Mouse (Mus musculus): Measurements from ENCODE around the gene Ncoa3.

Gene Ncoa3

GRCm38 (mm10) chr2:166007046-166007445 is 14.6 kb downstream of the Ncoa3 start:
- DNase-seq: no peak

- DNase-seq: no peak
Measured at GRCm38 (mm10) chr2:166008558-166009392, 16.3 kb downstream of the Ncoa3 start.

- DNase-seq: peak; percentile 38
Measured at GRCm38 (mm10) chr2:166009393-166009947, 17.0 kb downstream of the Ncoa3 start.

- no peak for DNase-seq
Measured at GRCm38 (mm10) chr2:166010321-166010720, 17.9 kb downstream of the Ncoa3 start.

GRCm38 (mm10) chr2:166011422-166011821 is 19.0 kb downstream of the Ncoa3 start:
- DNase-seq: no peak

- DNase-seq: no peak
Measured at GRCm38 (mm10) chr2:166012145-166012544, 19.7 kb downstream of the Ncoa3 start.

- DNase-seq: no peak
Measured at GRCm38 (mm10) chr2:166018769-166019168, 26.3 kb downstream of the Ncoa3 start.

GRCm38 (mm10) chr2:166020026-166020425 is 27.6 kb downstream of the Ncoa3 start:
- no peak for DNase-seq

- DNase-seq: no peak
Measured at GRCm38 (mm10) chr2:166021073-166021610, 28.7 kb downstream of the Ncoa3 start.

GRCm38 (mm10) chr2:166021642-166022041 is 29.2 kb downstream of the Ncoa3 start:
- no peak for DNase-seq

GRCm38 (mm10) chr2:166022327-166022726 is 29.9 kb downstream of the Ncoa3 start:
- DNase-seq: no peak

- no peak for DNase-seq
Measured at GRCm38 (mm10) chr2:166024079-166024478, 31.6 kb downstream of the Ncoa3 start.

GRCm38 (mm10) chr2:166024621-166025020 is 32.2 kb downstream of the Ncoa3 start:
- DNase-seq: no peak

- no peak for DNase-seq
Measured at GRCm38 (mm10) chr2:166025943-166026342, 33.5 kb downstream of the Ncoa3 start.

- no peak for DNase-seq
Measured at GRCm38 (mm10) chr2:166027834-166028233, 35.4 kb downstream of the Ncoa3 start.

GRCm38 (mm10) chr2:166029232-166029631 is 36.8 kb downstream of the Ncoa3 start:
- DNase-seq: no peak

- no peak for DNase-seq
Measured at GRCm38 (mm10) chr2:166030256-166030995, 38.0 kb downstream of the Ncoa3 start.

GRCm38 (mm10) chr2:166031120-166031929 is 38.9 kb downstream of the Ncoa3 start:
- no peak for DNase-seq

GRCm38 (mm10) chr2:166032628-166033027 is 40.2 kb downstream of the Ncoa3 start:
- DNase-seq: no peak

- no peak for DNase-seq
Measured at GRCm38 (mm10) chr2:166034967-166035490, 42.6 kb downstream of the Ncoa3 start.

GRCm38 (mm10) chr2:166035725-166036124 is 43.3 kb downstream of the Ncoa3 start:
- peak; percentile 13 for DNase-seq

- no peak for DNase-seq
Measured at GRCm38 (mm10) chr2:166039681-166040080, 47.2 kb downstream of the Ncoa3 start.

Data from cerebellum, adult 11-12 months (tissue).